Mouse (Mus musculus): ENCODE results near the gene Bad.

GRCm38 (mm10) chr19:6936299-6936698, 5.4 kb upstream of the Bad start:
- TF ChIP-seq CTCF (IDR thresholded peaks at IDR 0.05), result peak; percentile 56
- no peak for TF ChIP-seq EP300 (IDR thresholded peaks at IDR 0.05; ENCODE audit: insufficient read depth, low read depth, low read length)
